ENCODE assay signal across 8 mouse cellular contexts in the genomic region with DNA sequence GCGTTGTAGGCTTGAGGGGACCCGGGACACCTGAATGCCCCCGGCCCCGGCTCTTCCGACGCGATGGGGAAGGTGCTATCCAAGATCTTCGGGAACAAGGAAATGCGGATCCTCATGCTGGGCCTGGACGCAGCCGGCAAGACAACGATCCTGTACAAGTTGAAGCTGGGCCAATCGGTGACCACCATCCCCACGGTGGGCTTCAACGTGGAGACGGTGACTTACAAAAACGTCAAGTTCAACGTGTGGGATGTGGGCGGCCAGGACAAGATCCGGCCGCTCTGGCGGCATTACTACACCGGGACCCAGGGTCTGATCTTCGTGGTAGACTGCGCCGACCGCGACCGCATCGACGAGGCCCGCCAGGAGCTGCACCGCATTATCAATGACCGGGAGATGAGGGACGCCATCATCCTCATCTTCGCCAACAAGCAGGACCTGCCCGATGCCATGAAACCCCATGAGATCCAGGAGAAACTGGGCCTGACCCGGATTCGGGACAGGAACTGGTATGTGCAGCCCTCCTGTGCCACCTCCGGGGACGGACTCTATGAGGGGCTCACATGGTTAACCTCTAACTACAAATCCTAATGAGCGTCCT. TPM values are rescaled to one million over a fixed set of nuclear protein-coding genes. Genes with fewer than 3 reads are reported as not detected.
A peak's percentile ranks its signal among the peaks of the same experiment; 100 is the strongest.
DNase-seq lines count a peak whose midpoint lies in the region; ATAC-seq and TF ChIP-seq lines count a peak whose summit lies in the region.

No protein-coding gene starts in this region.

- TF ChIP-seq POLR2A in ES-Bruce4 (IDR thresholded peaks at IDR 0.05; ENCODE audit: insufficient read depth, low read length), result no peak
- no peak; the same call in none of the 2 replicates for TF ChIP-seq POLR2A in embryonic fibroblast, embryonic 13.5 days (IDR thresholded peaks at IDR 0.05; ENCODE audit: low read depth, low read length)

- H3K27ac ChIP-seq in ES-Bruce4 (ENCODE audit: insufficient read depth, low read length), result peak overlapping the region; percentile 52
- peak overlapping the region; percentile 87 for H3K27ac ChIP-seq in embryonic fibroblast, embryonic 13.5 days (ENCODE audit: insufficient read depth, low read length)
- H3K27ac ChIP-seq in heart, embryonic 13.5 days (replicated peaks), result peak overlapping the region; percentile 97
- H3K27ac ChIP-seq in stomach, embryonic 16.5 days (ENCODE audit: low read length), result peak overlapping the region; percentile 95

- peak overlapping the region; percentile 93 for H3K4me2 ChIP-seq in heart, embryonic 13.5 days
- peak overlapping the region; percentile 94 for H3K4me2 ChIP-seq in stomach, embryonic 16.5 days (ENCODE audit: low read depth, low read length)

- intact Hi-C loops in left cerebral cortex, postnatal 25 days (cut with DNase I), result loop anchor here (1.0 to 5.0 kb wide), 5 partner anchors 84 to 309 kb away; a partner anchor contains a TSS

- peak; percentile 54 to 59 for DNase-seq in cerebellum, postnatal 14 days
- DNase-seq in cerebellum, adult 18-20 months, result no peak
- peak; percentile 9 to 11 for DNase-seq in left cerebral cortex, postnatal 25 days (ENCODE audit: low spot score in 2 of 2)

- H3K27me3 ChIP-seq in ES-Bruce4 (ENCODE audit: control insufficient read depth, insufficient read depth, low read length, poor library complexity, severe bottlenecking), result no peaks in the 10 kb centered on the region
- H3K27me3 ChIP-seq in heart, embryonic 13.5 days (replicated peaks), result no peaks in the 10 kb centered on the region
- H3K27me3 ChIP-seq in stomach, embryonic 16.5 days (ENCODE audit: control insufficient read depth, insufficient read depth, low read length), result no peaks in the 10 kb centered on the region

- H3K4me1 ChIP-seq in ES-Bruce4 (ENCODE audit: control insufficient read depth, insufficient read depth, low read length), result no peaks in the 10 kb centered on the region
- H3K4me1 ChIP-seq in embryonic fibroblast, embryonic 13.5 days (ENCODE audit: control insufficient read depth, insufficient read depth, low read length), result peaks cover 5% of the 10 kb centered on the region; the same call in 1 of the 2 replicates
- peaks cover 36% of the 10 kb centered on the region for H3K4me1 ChIP-seq in heart, embryonic 13.5 days
- peaks cover 7% of the 10 kb centered on the region for H3K4me1 ChIP-seq in stomach, embryonic 16.5 days (ENCODE audit: control insufficient read depth, insufficient read depth, low read length)

- H3K36me3 ChIP-seq in ES-Bruce4 (ENCODE audit: control insufficient read depth, insufficient read depth, low read length, poor library complexity, severe bottlenecking), result peaks cover 23% of the 10 kb centered on the region
- H3K36me3 ChIP-seq in heart, embryonic 13.5 days, result peaks cover 29% of the 10 kb centered on the region
- no peaks in the 10 kb centered on the region for H3K36me3 ChIP-seq in stomach, embryonic 16.5 days (ENCODE audit: control insufficient read depth, insufficient read depth, low read length)

- peak overlapping the region; percentile 98 for H3K4me3 ChIP-seq in ES-Bruce4 (ENCODE audit: low read depth, low read length)
- H3K4me3 ChIP-seq in embryonic fibroblast, embryonic 13.5 days (ENCODE audit: insufficient read depth, low read length), result peak overlapping the region; percentile 87
- peak overlapping the region; percentile 99 for H3K4me3 ChIP-seq in heart, embryonic 13.5 days
- peak overlapping the region; percentile 87 for H3K4me3 ChIP-seq in stomach, embryonic 16.5 days (replicated peaks; ENCODE audit: low read length)

- ATAC-seq in heart, embryonic 13.5 days (ENCODE audit: extremely low read depth, insufficient number of reproducible peaks, low FRiP score, low TSS enrichment), result no peak
- 0 out of 2 replicates have a peak, but pooled peaks have one; percentile 7 for ATAC-seq in megakaryocyte progenitor cell, adult 5-6 weeks (replicated peaks; ENCODE audit: poor library complexity)
- no peak for ATAC-seq in stomach, embryonic 16.5 days (ENCODE audit: insufficient read depth, low FRiP score)

- peak overlapping the region; percentile 97 for H3K9ac ChIP-seq in ES-Bruce4 (ENCODE audit: low read depth, poor library complexity, severe bottlenecking)
- H3K9ac ChIP-seq in heart, embryonic 13.5 days, result peak overlapping the region; percentile 99
- peak overlapping the region; percentile 98 for H3K9ac ChIP-seq in stomach, embryonic 16.5 days (ENCODE audit: low read length)

- no peaks in the 10 kb centered on the region for H3K9me3 ChIP-seq in ES-Bruce4 (replicated peaks; ENCODE audit: control insufficient read depth, insufficient read depth, low read length, poor library complexity, severe bottlenecking)
- H3K9me3 ChIP-seq in heart, embryonic 13.5 days, result no peaks in the 10 kb centered on the region
- H3K9me3 ChIP-seq in stomach, embryonic 16.5 days (replicated peaks; ENCODE audit: control insufficient read depth, low read length), result no peaks in the 10 kb centered on the region

- WGBS in heart, embryonic 13.5 days, result under 1% methylated on average over 42 of the region's 42 CpGs
- under 1% methylated on average over 42 of the region's 42 CpGs for WGBS in stomach, embryonic 16.5 days

- no peak for TF ChIP-seq CTCF in ES-Bruce4 (IDR thresholded peaks at IDR 0.05; ENCODE audit: low read depth, low read length)
- no peak for TF ChIP-seq CTCF in embryonic fibroblast, embryonic 13.5 days (IDR thresholded peaks at IDR 0.05; ENCODE audit: borderline replicate concordance, insufficient read depth, low read length)

- no peak for TF ChIP-seq EP300 in ES-Bruce4 (IDR thresholded peaks at IDR 0.05; ENCODE audit: insufficient read depth, low read depth, low read length)

RNA-seq across cellular contexts. Expression of a gene that starts 0.6 kb away (rescaled TPM):
- not detected in 2 replicates for polyA plus RNA-seq in ES-Bruce4 (2011; ENCODE audit: insufficient read depth, insufficient read length, low read depth, missing spikeins)
- polyA plus RNA-seq in embryonic fibroblast, embryonic 13.5 days (2011; ENCODE audit: insufficient read length, low read depth, missing spikeins), result not detected in 2 replicates
- 0.88 and 0.94 TPM in 2 replicates for polyA plus RNA-seq in heart, embryonic 13.5 days (2015; fragmentation: Nextera tagmentation; extraction: Ambion mirVana)
- total RNA-seq in left cerebral cortex, postnatal 25 days (2021), result 1 to 10 TPM in 1 of 2 experiments, under 1 TPM in 1; 0.96 to 1.5 TPM
- not detected in 2 replicates for total RNA-seq in megakaryocyte progenitor cell, adult 5-6 weeks (2015)
- 1.5 TPM in 1 of 2 replicates, not detected in the other for total RNA-seq in megakaryocyte progenitor cell, adult 5-6 weeks (2017)
- polyA plus RNA-seq in stomach, embryonic 16.5 days (2015; fragmentation: Nextera tagmentation; extraction: Ambion mirVana), result 0.80 and 0.94 TPM in 2 replicates

RNA-seq across cellular contexts. Expression of a gene that starts 0.9 kb away (rescaled TPM):
- 78.0 and 86.6 TPM in 2 replicates for polyA plus RNA-seq in ES-Bruce4 (2011; ENCODE audit: insufficient read depth, insufficient read length, low read depth, missing spikeins)
- 106 and 119 TPM in 2 replicates for polyA plus RNA-seq in embryonic fibroblast, embryonic 13.5 days (2011; ENCODE audit: insufficient read length, low read depth, missing spikeins)
- polyA plus RNA-seq in heart, embryonic 13.5 days (2015; fragmentation: Nextera tagmentation; extraction: Ambion mirVana), result 31.5 and 31.9 TPM in 2 replicates
- 10 to 100 TPM; 52.8 to 58.2 TPM for total RNA-seq in left cerebral cortex, postnatal 25 days (2021)
- total RNA-seq in megakaryocyte progenitor cell, adult 5-6 weeks (2015), result 89.6 and 90.6 TPM in 2 replicates
- 145 and 148 TPM in 2 replicates for total RNA-seq in megakaryocyte progenitor cell, adult 5-6 weeks (2017)
- 39.3 and 42.3 TPM in 2 replicates for polyA plus RNA-seq in stomach, embryonic 16.5 days (2015; fragmentation: Nextera tagmentation; extraction: Ambion mirVana)

RNA-seq across cellular contexts. Expression of a gene that starts 15.9 kb away (rescaled TPM):
- polyA plus RNA-seq in ES-Bruce4 (2011; ENCODE audit: insufficient read depth, insufficient read length, low read depth, missing spikeins), result 75.0 and 79.1 TPM in 2 replicates
- polyA plus RNA-seq in embryonic fibroblast, embryonic 13.5 days (2011; ENCODE audit: insufficient read length, low read depth, missing spikeins), result 57.2 and 70.2 TPM in 2 replicates
- 56.4 and 64.7 TPM in 2 replicates for polyA plus RNA-seq in heart, embryonic 13.5 days (2015; fragmentation: Nextera tagmentation; extraction: Ambion mirVana)
- total RNA-seq in left cerebral cortex, postnatal 25 days (2021), result 10 to 100 TPM; 46.0 to 46.6 TPM
- total RNA-seq in megakaryocyte progenitor cell, adult 5-6 weeks (2015), result 62.7 and 76.9 TPM in 2 replicates
- total RNA-seq in megakaryocyte progenitor cell, adult 5-6 weeks (2017), result 80.0 and 130 TPM in 2 replicates
- 82.4 and 83.1 TPM in 2 replicates for polyA plus RNA-seq in stomach, embryonic 16.5 days (2015; fragmentation: Nextera tagmentation; extraction: Ambion mirVana)

Comparison
In these comparisons a context has a peak if more than half of its experiments do, and no peak if none do; other contexts are left out.
1. DNase-seq: peak in cerebellum, postnatal 14 days (2 of 2) and left cerebral cortex, postnatal 25 days (2 of 2); none in cerebellum, adult 18-20 months (0 of 2).
2. Peak in every context shown above with its lines, with median percentiles within 50 percentile points of each other: H3K27ac ChIP-seq, H3K4me3 ChIP-seq and H3K9ac ChIP-seq.